ENCODE assay signal across 8 mouse cellular contexts in genomic region chr12:34907506-34907850, GRCm38 (mm10). TPM values are rescaled to one million over a fixed set of nuclear protein-coding genes. Genes with fewer than 3 reads are reported as not detected.
A peak's percentile ranks its signal among the peaks of the same experiment; 100 is the strongest.
DNase-seq lines count a peak whose midpoint lies in the region; ATAC-seq and TF ChIP-seq lines count a peak whose summit lies in the region.

No protein-coding gene starts in this region.

- H3K4me1 ChIP-seq in heart, embryonic 16.5 days (ENCODE audit: control insufficient read depth, insufficient read depth, low read length), result peaks cover 3% of the 10 kb centered on the region; the same call in 1 of the 2 replicates
- H3K4me1 ChIP-seq in forebrain, embryonic 14.5 days (ENCODE audit: control insufficient read depth, insufficient read depth, low read length), result no peaks in the 10 kb centered on the region
- H3K4me1 ChIP-seq in midbrain, postnatal 0 days (ENCODE audit: insufficient read depth, low read length), result no peaks in the 10 kb centered on the region

- 2% methylated on average over 10 of the region's 10 CpGs for WGBS in heart, embryonic 16.5 days
- 2% methylated on average over 10 of the region's 10 CpGs for WGBS in forebrain, embryonic 14.5 days
- WGBS in midbrain, postnatal 0 days, result 2% methylated on average over 10 of the region's 10 CpGs

- no peak for TF ChIP-seq POLR2A in brain, embryonic 14.5 days (IDR thresholded peaks at IDR 0.05; ENCODE audit: borderline replicate concordance, extremely low read depth, insufficient read depth, insufficient read length, poor library complexity, severe bottlenecking)

- H3K9me3 ChIP-seq in heart, embryonic 16.5 days (replicated peaks; ENCODE audit: control insufficient read depth, low read length), result no peaks in the 10 kb centered on the region
- no peaks in the 10 kb centered on the region for H3K9me3 ChIP-seq in forebrain, embryonic 14.5 days (replicated peaks; ENCODE audit: control insufficient read depth, low read length)
- H3K9me3 ChIP-seq in midbrain, postnatal 0 days (ENCODE audit: low read length), result no peaks in the 10 kb centered on the region

- no peak overlapping the region for H3K27ac ChIP-seq in heart, embryonic 16.5 days (ENCODE audit: low read length)
- H3K27ac ChIP-seq in forebrain, embryonic 14.5 days (ENCODE audit: low read depth, low read length), result no peak overlapping the region
- peak overlapping the region; percentile 76 for H3K27ac ChIP-seq in midbrain, postnatal 0 days (ENCODE audit: low read depth, low read length)

- no peak for DNase-seq in heart, postnatal 36 days
- peak; percentile 83 for DNase-seq in brain, embryonic 14.5 days (ENCODE audit: low read depth)
- DNase-seq in forebrain, embryonic 14.5 days (ENCODE audit: low spot score), result peak; percentile 78
- peak; percentile 41 to 64 for DNase-seq in left cerebral cortex, postnatal 25 days (ENCODE audit: low spot score in 2 of 2)
- peak; percentile 68 for DNase-seq in midbrain, postnatal 0 days (ENCODE audit: low spot score)
- no peak for DNase-seq in MN1 (ENCODE audit: low spot score)
- no peak for DNase-seq in urinary bladder, postnatal 25 days (ENCODE audit: low spot score)

- peaks cover 12% of the 10 kb centered on the region for H3K27me3 ChIP-seq in heart, embryonic 16.5 days (ENCODE audit: control insufficient read depth, insufficient read depth, low read length)
- H3K27me3 ChIP-seq in forebrain, embryonic 14.5 days (replicated peaks; ENCODE audit: control insufficient read depth, insufficient read depth, low read length), result peaks cover 12% of the 10 kb centered on the region
- H3K27me3 ChIP-seq in midbrain, postnatal 0 days (ENCODE audit: insufficient read depth, low read length), result no peaks in the 10 kb centered on the region

- ATAC-seq in heart, embryonic 16.5 days (replicated peaks; ENCODE audit: extremely low read depth, insufficient read depth, low FRiP score), result no peak
- ATAC-seq in forebrain, embryonic 14.5 days, result peak; percentile 80
- peak; percentile 73 for ATAC-seq in midbrain, postnatal 0 days (ENCODE audit: low FRiP score)

- H3K9ac ChIP-seq in heart, embryonic 16.5 days (ENCODE audit: low read length), result peak overlapping the region; percentile 75
- peak overlapping the region; percentile 73 for H3K9ac ChIP-seq in forebrain, embryonic 14.5 days (ENCODE audit: low read length)
- peak overlapping the region; percentile 78 for H3K9ac ChIP-seq in midbrain, postnatal 0 days (replicated peaks; ENCODE audit: low read length, poor library complexity, severe bottlenecking)

- no peaks in the 10 kb centered on the region for H3K36me3 ChIP-seq in heart, embryonic 16.5 days (ENCODE audit: control insufficient read depth, insufficient read depth)
- H3K36me3 ChIP-seq in forebrain, embryonic 14.5 days (ENCODE audit: control insufficient read depth, insufficient read depth, low read length), result no peaks in the 10 kb centered on the region
- no peaks in the 10 kb centered on the region for H3K36me3 ChIP-seq in midbrain, postnatal 0 days (ENCODE audit: insufficient read depth, low read length)

- TF ChIP-seq CTCF in brain, embryonic 14.5 days (IDR thresholded peaks at IDR 0.05; ENCODE audit: borderline replicate concordance, extremely low read depth, insufficient read depth, insufficient read length), result peak; percentile 32; the same call in 1 of the 2 replicates
- TF ChIP-seq CTCF in midbrain, postnatal 0 days (IDR thresholded peaks at IDR 0.05), result peak; percentile 67

- intact Hi-C loops in heart, postnatal 36 days (cut with DNase I), result no loop called here
- intact Hi-C loops in left cerebral cortex, postnatal 25 days (cut with DNase I), result loop anchor here (2.0 to 10.0 kb wide), 3 partner anchors 100 to 1523 kb away; no protein-coding TSS in a partner anchor

- peak overlapping the region; percentile 80 for H3K4me3 ChIP-seq in heart, embryonic 16.5 days (ENCODE audit: low read length)
- peak overlapping the region; percentile 70 for H3K4me3 ChIP-seq in forebrain, embryonic 14.5 days (ENCODE audit: low read depth, low read length)
- peak overlapping the region; percentile 79 for H3K4me3 ChIP-seq in midbrain, postnatal 0 days (ENCODE audit: low read depth, low read length)

- peak overlapping the region; percentile 94 for H3K4me2 ChIP-seq in heart, embryonic 16.5 days (ENCODE audit: low read depth, low read length)
- peak overlapping the region; percentile 83 for H3K4me2 ChIP-seq in forebrain, embryonic 14.5 days (ENCODE audit: low read length)
- H3K4me2 ChIP-seq in midbrain, postnatal 0 days (ENCODE audit: low read depth, low read length, poor library complexity, severe bottlenecking), result peak overlapping the region; percentile 79

RNA-seq across cellular contexts. Expression of gene Hdac9, which starts 9.4 kb away (rescaled TPM):
- polyA plus RNA-seq in heart, embryonic 16.5 days (2015; fragmentation: Nextera tagmentation; extraction: Ambion mirVana), result 21.4 and 25.5 TPM in 2 replicates
- total RNA-seq in heart, postnatal 36 days (2021), result 10 to 100 TPM; 18.2 to 22.4 TPM
- 8.2 and 11.0 TPM in 2 replicates for polyA plus RNA-seq in brain, embryonic 14.5 days (2012; rRNA removed)
- 9.6 and 14.3 TPM in 2 replicates for polyA plus RNA-seq in forebrain, embryonic 14.5 days (2014; fragmentation: Nextera tagmentation; extraction: Ambion mirVana)
- total RNA-seq in left cerebral cortex, postnatal 25 days (2021), result 10 to 100 TPM; 55.4 to 55.6 TPM
- 15.6 and 18.1 TPM in 2 replicates for total RNA-seq in midbrain, postnatal 0 days (2014; rRNA removed)
- 8.6 and 9.9 TPM in 2 replicates for polyA plus RNA-seq in midbrain, postnatal 0 days (2015; fragmentation: Nextera tagmentation; extraction: Ambion mirVana)

Comparison
In these comparisons a context has a peak if more than half of its experiments do, and no peak if none do; other contexts are left out.
1. DNase-seq: peak in brain, embryonic 14.5 days (single experiment), forebrain, embryonic 14.5 days (single experiment), left cerebral cortex, postnatal 25 days (2 of 2) and midbrain, postnatal 0 days (single experiment); none in heart, postnatal 36 days (0 of 2), MN1 (single experiment) and urinary bladder, postnatal 25 days (single experiment).
2. Peak in every context shown above with its lines, with median percentiles within 50 percentile points of each other: H3K4me2 ChIP-seq, H3K4me3 ChIP-seq and H3K9ac ChIP-seq.